Mouse (Mus musculus) midbrain, embryonic 12.5 days (tissue): Measurements from ENCODE around the gene Tnfrsf13c. TPM values are rescaled to one million over a fixed set of nuclear protein-coding genes. Genes with fewer than 3 reads are reported as not detected.

Experiments
- ATAC-seq: fragments of 200-750 bp; cut with Nextera tagmentation; 2 replicates; pipeline ENCODE4 v1.8.0; 2017; ENCODE audit warnings: low read depth, moderate TSS enrichment, moderate library complexity; ENCODE audit not compliant: low FRiP score
- H3K27ac ChIP-seq: fragments of 300-500 bp; sonication (generic); replicated peaks from 2 replicates; pipeline ENCODE4 v1.5.1; 2016; ENCODE audit warnings: mild to moderate bottlenecking
- H3K27me3 ChIP-seq: fragments of 300-500 bp; sonication (generic); 2 replicates; pipeline ENCODE4 v1.6.1; 2016; ENCODE audit warnings: mild to moderate bottlenecking
- H3K36me3 ChIP-seq: fragments of 300-500 bp; sonication (generic); 2 replicates; pipeline ENCODE4 v1.6.1; 2016
- H3K4me1 ChIP-seq: fragments of 300-500 bp; sonication (generic); 2 replicates; pipeline ENCODE4 v1.6.1; 2016
- H3K4me2 ChIP-seq: fragments of 300-500 bp; sonication (generic); replicated peaks from 2 replicates; pipeline ENCODE4 v1.6.1; 2016; ENCODE audit warnings: mild to moderate bottlenecking, moderate library complexity
- H3K4me3 ChIP-seq: fragments of 300-500 bp; sonication (generic); 2 replicates; pipeline ENCODE4 v1.5.1; 2016; ENCODE audit warnings: mild to moderate bottlenecking
- H3K9ac ChIP-seq: fragments of 300-500 bp; sonication (generic); replicated peaks from 2 replicates; pipeline ENCODE4 v1.6.1; 2016; ENCODE audit warnings: mild to moderate bottlenecking, moderate library complexity
- H3K9me3 ChIP-seq: fragments of 300-500 bp; sonication (generic); 2 replicates; pipeline ENCODE4 v1.6.1; 2016; ENCODE audit warnings: mild to moderate bottlenecking
- WGBS: fragments of 180-500 bp; shearing (Covaris S2); methylation state at CpG from one replicate; pipeline ENCODE4 v1.1.7; 2016; 5-methylcytosine and 5-hydroxymethylcytosine counted together
- polyA plus RNA-seq: library from polyadenylated mRNA; unstranded; fragments of >200 nt; fragmentation: Nextera tagmentation; extraction: Ambion mirVana; gene quantifications from 2 replicates; pipeline ENCODE4 v1.2.1, GENCODE M21; 2016

The Tnfrsf13c gene
- polyA plus RNA-seq, 1 experiment from 2014 or later: not detected

- H3K4me2 ChIP-seq: no peak overlapping the region
- peaks cover 65% of the 10 kb centered on the region for H3K36me3 ChIP-seq
- peaks cover 58% of the 10 kb centered on the region for H3K27me3 ChIP-seq
- no peak overlapping the region for H3K9ac ChIP-seq
- WGBS: 73% methylated on average over 8 of the region's 10 CpGs
- H3K27ac ChIP-seq: peak overlapping the region; percentile 50; the same call in 1 of the 2 replicates
- peaks cover 35% of the 10 kb centered on the region for H3K4me1 ChIP-seq
- H3K4me3 ChIP-seq: no peak overlapping the region
- ATAC-seq: no peak
- no peaks in the 10 kb centered on the region for H3K9me3 ChIP-seq
Observed at GRCm38 (mm10) chr15:82204680-82205371, 19.3 kb downstream of the Tnfrsf13c start.

- WGBS: 70% methylated on average over 20 of the region's 20 CpGs
- peaks cover 76% of the 10 kb centered on the region for H3K36me3 ChIP-seq
- no peak for ATAC-seq
- H3K4me1 ChIP-seq: peaks cover 35% of the 10 kb centered on the region
- no peak overlapping the region for H3K9ac ChIP-seq
- H3K27ac ChIP-seq: peak overlapping the region; percentile 50; the same call in 1 of the 2 replicates
- H3K27me3 ChIP-seq: peaks cover 48% of the 10 kb centered on the region
- H3K4me3 ChIP-seq: no peak overlapping the region
- H3K4me2 ChIP-seq: no peak overlapping the region
- H3K9me3 ChIP-seq: no peaks in the 10 kb centered on the region
Observed at GRCm38 (mm10) chr15:82203611-82204351, 20.4 kb downstream of the Tnfrsf13c start.

- H3K27me3 ChIP-seq: peaks cover 42% of the 10 kb centered on the region
- no peak overlapping the region for H3K4me3 ChIP-seq
- H3K36me3 ChIP-seq: peaks cover 83% of the 10 kb centered on the region
- peaks cover 35% of the 10 kb centered on the region for H3K4me1 ChIP-seq
- 96% methylated on average over 10 of the region's 10 CpGs for WGBS
- H3K9ac ChIP-seq: no peak overlapping the region
- H3K9me3 ChIP-seq: no peaks in the 10 kb centered on the region
- H3K4me2 ChIP-seq: no peak overlapping the region
- 0 out of 2 replicates have a peak overlapping the region, but pooled peaks have one; percentile 20 for H3K27ac ChIP-seq
- no peak for ATAC-seq
Observed at GRCm38 (mm10) chr15:82203090-82203489, 21.1 kb downstream of the Tnfrsf13c start.

GRCm38 (mm10) chr15:82202086-82202485, 22.1 kb downstream of the Tnfrsf13c start:
- no peak for ATAC-seq
- 90% methylated on average over 6 of the region's 6 CpGs for WGBS
- Histone ChIP-seq H3K36me3 (peaks cover 93% of the 10 kb centered on the region), H3K4me3 (no peak overlapping the region), H3K4me1 (peaks cover 25% of the 10 kb centered on the region), H3K27me3 (peaks cover 32% of the 10 kb centered on the region), H3K9me3 (no peaks in the 10 kb centered on the region), H3K9ac (no peak overlapping the region), H3K4me2 (no peak overlapping the region), H3K27ac (no peak overlapping the region)

GRCm38 (mm10) chr15:82199546-82199945, 24.6 kb downstream of the Tnfrsf13c start:
- Histone ChIP-seq H3K4me2 (no peak overlapping the region), H3K27ac (no peak overlapping the region), H3K9me3 (no peaks in the 10 kb centered on the region), H3K4me3 (no peak overlapping the region), H3K4me1 (peaks cover 9% of the 10 kb centered on the region; the same call in 1 of the 2 replicates), H3K9ac (no peak overlapping the region), H3K27me3 (peaks cover 6% of the 10 kb centered on the region; the same call in 1 of the 2 replicates), H3K36me3 (peaks cover 97% of the 10 kb centered on the region)
- no peak for ATAC-seq
- WGBS: 89% methylated on average over 12 of the region's 12 CpGs

GRCm38 (mm10) chr15:82198342-82198741, 25.8 kb downstream of the Tnfrsf13c start:
- 93% methylated on average over 7 of the region's 7 CpGs for WGBS
- H3K4me2 ChIP-seq: no peak overlapping the region
- no peak overlapping the region for H3K27ac ChIP-seq
- peaks cover 97% of the 10 kb centered on the region for H3K36me3 ChIP-seq
- H3K4me1 ChIP-seq: no peaks in the 10 kb centered on the region
- no peaks in the 10 kb centered on the region for H3K9me3 ChIP-seq
- peaks cover 4% of the 10 kb centered on the region; the same call in 1 of the 2 replicates for H3K27me3 ChIP-seq
- H3K9ac ChIP-seq: no peak overlapping the region
- ATAC-seq: no peak
- H3K4me3 ChIP-seq: no peak overlapping the region

- Histone ChIP-seq H3K27me3 (no peaks in the 10 kb centered on the region), H3K9ac (no peak overlapping the region), H3K9me3 (no peaks in the 10 kb centered on the region), H3K4me1 (no peaks in the 10 kb centered on the region), H3K4me3 (no peak overlapping the region), H3K4me2 (no peak overlapping the region), H3K27ac (no peak overlapping the region), H3K36me3 (peaks cover 97% of the 10 kb centered on the region)
- 95% methylated on average over 11 of the region's 11 CpGs for WGBS
- ATAC-seq: no peak
Observed at GRCm38 (mm10) chr15:82197937-82198336, 26.2 kb downstream of the Tnfrsf13c start.

GRCm38 (mm10) chr15:82197246-82197750, 26.9 kb downstream of the Tnfrsf13c start:
- no peak for ATAC-seq
- Histone ChIP-seq H3K9ac (no peak overlapping the region), H3K4me3 (no peak overlapping the region), H3K4me2 (no peak overlapping the region), H3K27me3 (no peaks in the 10 kb centered on the region), H3K9me3 (no peaks in the 10 kb centered on the region), H3K4me1 (no peaks in the 10 kb centered on the region), H3K27ac (no peak overlapping the region), H3K36me3 (peaks cover 97% of the 10 kb centered on the region)
- WGBS: 96% methylated on average over 10 of the region's 10 CpGs

- WGBS: 89% methylated on average over 12 of the region's 12 CpGs
- no peaks in the 10 kb centered on the region for H3K9me3 ChIP-seq
- H3K4me3 ChIP-seq: no peak overlapping the region
- no peak overlapping the region for H3K4me2 ChIP-seq
- H3K9ac ChIP-seq: no peak overlapping the region
- peaks cover 97% of the 10 kb centered on the region for H3K36me3 ChIP-seq
- H3K4me1 ChIP-seq: no peaks in the 10 kb centered on the region
- no peak for ATAC-seq
- H3K27ac ChIP-seq: no peak overlapping the region
- no peaks in the 10 kb centered on the region for H3K27me3 ChIP-seq
Observed at GRCm38 (mm10) chr15:82196300-82196699, 27.9 kb downstream of the Tnfrsf13c start.

GRCm38 (mm10) chr15:82192617-82193016, 31.6 kb downstream of the Tnfrsf13c start:
- Histone ChIP-seq H3K4me2 (no peak overlapping the region), H3K27me3 (no peaks in the 10 kb centered on the region), H3K9ac (no peak overlapping the region), H3K36me3 (peaks cover 98% of the 10 kb centered on the region), H3K4me3 (no peak overlapping the region), H3K9me3 (no peaks in the 10 kb centered on the region), H3K4me1 (no peaks in the 10 kb centered on the region), H3K27ac (no peak overlapping the region)
- WGBS: 83% methylated on average over 8 of the region's 8 CpGs
- no peak for ATAC-seq

GRCm38 (mm10) chr15:82188481-82189240, 35.5 kb downstream of the Tnfrsf13c start:
- Histone ChIP-seq H3K4me1 (no peaks in the 10 kb centered on the region), H3K4me3 (no peak overlapping the region), H3K9ac (no peak overlapping the region), H3K9me3 (no peaks in the 10 kb centered on the region), H3K27ac (no peak overlapping the region), H3K36me3 (peaks cover 98% of the 10 kb centered on the region), H3K27me3 (no peaks in the 10 kb centered on the region), H3K4me2 (no peak overlapping the region)
- ATAC-seq: no peak
- 98% methylated on average over 10 of the region's 10 CpGs for WGBS
